Mouse (Mus musculus) lung, adult 2 months (tissue): ENCODE measurements around the gene Prok1.

Experiments used
- CTCF ChIP-seq: fragments of 200-500 bp; IDR thresholded peaks from 2 replicates; pipeline ENCODE4 v1.5.1; 2011; ENCODE audit warnings: mild to moderate bottlenecking, low read length, control low read depth; ENCODE audit not compliant: insufficient read depth
- POLR2A ChIP-seq: fragments of 200-500 bp; IDR thresholded peaks from 2 replicates; pipeline ENCODE4 v1.6.1; 2011; ENCODE audit warnings: low read depth, mild to moderate bottlenecking, control low read depth, low read length, borderline replicate concordance; ENCODE audit errors: extremely low read depth

GRCm38 (mm10) chr3:107239607-107240006 is at the start of gene Prok1:
- TF ChIP-seq CTCF (no peak), POLR2A (no peak)
